32 mouse cellular contexts compared by ENCODE assay signal in the genomic region with DNA sequence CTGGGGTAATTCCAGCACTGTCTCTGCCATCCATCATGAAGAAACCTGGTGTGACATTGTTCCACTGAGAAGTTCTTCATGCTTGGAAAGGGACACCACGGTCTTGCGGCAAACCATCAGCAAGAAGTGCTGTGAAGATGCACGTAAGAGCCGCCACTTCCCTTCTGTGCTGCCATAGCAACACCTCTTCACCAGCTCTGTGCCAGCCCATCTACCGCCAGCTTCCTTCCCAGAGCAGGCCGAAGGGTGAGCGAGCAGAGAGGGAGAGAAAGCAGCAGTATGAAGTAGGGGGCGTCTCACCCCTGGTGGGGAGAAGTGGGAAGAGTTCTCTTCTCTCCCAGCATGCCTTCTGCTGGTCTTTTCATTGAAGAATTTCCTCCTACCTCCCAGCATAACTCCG.
DNase-seq lines count a peak whose midpoint lies in the region; ATAC-seq and TF ChIP-seq lines count a peak whose summit lies in the region.
"Had no signal": no experiment of that assay in that cellular context is flagged by ENCODE, and none has a peak within 500 bp of the region (broad histone marks: within the 10 kb centered on the region; RNA-seq: fewer than 3 reads in every experiment).

No protein-coding gene starts in this region.

- whole genome bisulfite sequencing in cerebellum, adult 2 months = 32% methylated on average over 9 of the region's 9 CpGs

- ATAC-seq in common myeloid progenitor, adult 5-6 weeks (replicated peaks; ENCODE audit: low read depth, poor library complexity, severe bottlenecking) = peak; percentile 98
- ATAC-seq: CD4-positive, CD25-positive, alpha-beta regulatory T cell, adult 4 months; forebrain, embryonic 15.5 days; hindbrain, postnatal 0 days; intestine, embryonic 15.5 days; midbrain, embryonic 15.5 days had no signal

- no peaks in the 10 kb centered on the region for H3K27me3 ChIP-seq in cerebellum, adult 2 months (ENCODE audit: control insufficient read depth, insufficient read depth, low read length)
- H3K27me3 ChIP-seq: embryonic facial prominence, embryonic 12.5 days; forebrain, embryonic 15.5 days; hindbrain, embryonic 12.5 days; intestine, embryonic 15.5 days; limb, embryonic 15.5 days; liver, embryonic 13.5 days; midbrain, embryonic 15.5 days; neural tube, embryonic 15.5 days had no signal

- no peak overlapping the region for H3K27ac ChIP-seq in cerebellum, adult 2 months (ENCODE audit: insufficient read depth, low read length)
- H3K27ac ChIP-seq: embryonic facial prominence, embryonic 12.5 days; forebrain, embryonic 10.5 days; forebrain, embryonic 15.5 days; hindbrain, embryonic 12.5 days; hindbrain, postnatal 0 days; intestine, embryonic 15.5 days; limb, embryonic 10.5 days; limb, embryonic 15.5 days; liver, embryonic 13.5 days; macrophage; midbrain, embryonic 10.5 days; midbrain, embryonic 15.5 days; neural tube, embryonic 15.5 days had no signal

- no peaks in the 10 kb centered on the region for H3K4me1 ChIP-seq in cerebellum, adult 2 months (ENCODE audit: control insufficient read depth, insufficient read depth, low read length)
- H3K4me1 ChIP-seq: embryonic facial prominence, embryonic 12.5 days; forebrain, embryonic 10.5 days; forebrain, embryonic 15.5 days; hindbrain, embryonic 12.5 days; intestine, embryonic 15.5 days; limb, embryonic 10.5 days; limb, embryonic 15.5 days; liver, embryonic 13.5 days; midbrain, embryonic 10.5 days; midbrain, embryonic 15.5 days; neural tube, embryonic 15.5 days had no signal

- peak; percentile 12 for DNase-seq in right cerebral cortex, adult 2 months (ENCODE audit: low spot score in 2 of 2)
- DNase-seq in right cerebral cortex, postnatal 4 days = no peak
- DNase-seq in MEL-GATA-1-ER (ENCODE audit: extremely low read depth, low read depth) = peak; percentile 46
- peak; percentile 32 for DNase-seq in telencephalon, adult 2 months (ENCODE audit: low read depth, low spot score)
- no peak for DNase-seq in embryo, embryonic 9.5 days (ENCODE audit: extremely low spot score)
- DNase-seq in cerebellum, adult 2 months = no peak
- DNase-seq: adrenal gland, postnatal 10 days; cerebellum, adult 11-12 months; cerebellum, postnatal 10 days; gastrocnemius, postnatal 25 days; kidney, adult 9 months; kidney, postnatal 10 days; liver, embryonic 13.5 days; lung, adult 18-20 months; lung, postnatal 10 days; retina, postnatal 1 day; thymus, adult 18-20 months; thymus, postnatal 36 days had no signal

- TF ChIP-seq POLR2A in cerebellum, adult 2 months (IDR thresholded peaks at IDR 0.05; ENCODE audit: borderline replicate concordance, insufficient read depth, low read length) = no peak

- no peak overlapping the region for H3K4me3 ChIP-seq in cerebellum, adult 2 months (replicated peaks; ENCODE audit: insufficient read depth, low read depth, low read length)
- H3K4me3 ChIP-seq: embryonic facial prominence, embryonic 12.5 days; forebrain, embryonic 10.5 days; forebrain, embryonic 15.5 days; hindbrain, embryonic 12.5 days; intestine, embryonic 15.5 days; limb, embryonic 10.5 days; limb, embryonic 15.5 days; liver, embryonic 13.5 days; midbrain, embryonic 10.5 days; midbrain, embryonic 15.5 days; neural tube, embryonic 15.5 days had no signal

- TF ChIP-seq CTCF in cerebellum, adult 2 months (IDR thresholded peaks at IDR 0.05; ENCODE audit: borderline replicate concordance, insufficient read depth, low read depth, low read length) = no peak

Comparison
In these comparisons a context has a peak if more than half of its experiments do, and no peak if none do; other contexts are left out.
1. DNase-seq: peak in right cerebral cortex, adult 2 months (2 of 2), MEL-GATA-1-ER (single experiment) and telencephalon, adult 2 months (single experiment); none in right cerebral cortex, postnatal 4 days (single experiment), embryo, embryonic 9.5 days (single experiment) and cerebellum, adult 2 months (0 of 2).